Mouse (Mus musculus): ENCODE measurements around the gene Sufu.

Sufu gene

GRCm38 (mm10) chr19:46394712-46395108 is 2.0 kb upstream of the Sufu start:
- no peak for DNase-seq (ENCODE audit: extremely low spot score)

DNA sequence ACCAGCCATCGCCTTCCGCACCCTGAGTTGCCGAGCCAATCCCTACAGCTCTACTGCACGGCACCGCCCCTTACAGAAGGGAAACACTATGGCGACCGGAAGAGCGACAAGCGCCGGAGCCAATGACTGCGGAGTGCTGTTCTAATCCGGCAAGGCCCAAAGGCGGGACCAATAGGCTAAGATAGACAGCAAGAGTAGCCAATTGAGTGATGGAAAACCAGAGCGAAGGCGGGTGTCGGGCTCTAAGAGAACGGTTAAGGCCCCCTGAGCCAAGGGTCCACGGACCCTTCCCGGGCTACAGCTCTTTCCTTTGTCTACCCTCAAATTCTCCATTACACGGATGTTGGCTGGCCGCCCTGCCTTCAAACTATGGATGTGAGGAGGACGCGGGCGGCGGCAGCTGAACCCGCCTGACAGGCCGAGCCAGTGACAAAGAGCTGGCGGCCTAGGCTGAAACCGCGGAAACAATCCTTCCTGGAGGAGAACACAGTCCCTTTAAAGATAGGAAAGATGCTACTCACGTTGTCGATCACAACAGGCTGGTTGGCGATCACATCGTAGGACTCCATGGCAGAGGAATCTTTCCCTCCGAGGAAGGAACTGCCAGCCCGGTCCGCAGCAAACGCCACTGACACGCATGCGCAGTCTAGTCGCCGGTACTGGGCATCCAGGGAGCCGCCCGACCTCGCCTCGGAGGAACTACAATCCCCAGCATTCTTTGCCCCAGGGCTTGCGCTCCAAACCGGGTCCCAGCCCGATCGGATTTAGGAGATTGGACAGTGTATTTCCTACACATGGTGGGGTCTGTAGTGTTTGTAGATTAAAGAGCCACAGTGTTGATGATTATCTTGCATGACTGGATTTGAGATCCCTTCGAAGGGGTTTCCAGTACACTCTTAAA is 1.3 kb upstream of the Sufu start, which contains the start of gene Actr1a:
Gene Actr1a, minus strand, starts transcription at position 640 of the 901 bp plus-strand sequence.
- peak; percentile 96 for DNase-seq (ENCODE audit: extremely low spot score)

DNA sequence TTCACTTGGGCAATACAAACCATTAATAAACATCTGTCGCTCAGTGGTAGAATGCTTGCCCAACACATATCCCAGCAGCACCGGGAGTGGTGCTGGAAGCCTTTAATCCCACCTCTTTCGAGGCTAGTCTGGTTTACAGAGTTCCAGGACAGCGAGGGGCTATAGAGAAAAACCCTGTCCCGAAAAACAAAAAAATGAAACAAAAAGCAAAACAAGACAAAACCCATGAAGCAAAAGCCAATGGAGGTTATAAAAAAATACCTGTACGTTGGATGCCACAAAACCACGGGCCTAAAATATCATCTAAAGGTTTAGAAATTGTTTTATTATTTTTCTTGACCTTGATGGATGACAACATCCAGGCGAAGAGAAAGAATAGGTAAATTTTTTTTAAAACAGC is 587 bp upstream of the Sufu start:
- DNase-seq (ENCODE audit: extremely low spot score), result no peak

DNA sequence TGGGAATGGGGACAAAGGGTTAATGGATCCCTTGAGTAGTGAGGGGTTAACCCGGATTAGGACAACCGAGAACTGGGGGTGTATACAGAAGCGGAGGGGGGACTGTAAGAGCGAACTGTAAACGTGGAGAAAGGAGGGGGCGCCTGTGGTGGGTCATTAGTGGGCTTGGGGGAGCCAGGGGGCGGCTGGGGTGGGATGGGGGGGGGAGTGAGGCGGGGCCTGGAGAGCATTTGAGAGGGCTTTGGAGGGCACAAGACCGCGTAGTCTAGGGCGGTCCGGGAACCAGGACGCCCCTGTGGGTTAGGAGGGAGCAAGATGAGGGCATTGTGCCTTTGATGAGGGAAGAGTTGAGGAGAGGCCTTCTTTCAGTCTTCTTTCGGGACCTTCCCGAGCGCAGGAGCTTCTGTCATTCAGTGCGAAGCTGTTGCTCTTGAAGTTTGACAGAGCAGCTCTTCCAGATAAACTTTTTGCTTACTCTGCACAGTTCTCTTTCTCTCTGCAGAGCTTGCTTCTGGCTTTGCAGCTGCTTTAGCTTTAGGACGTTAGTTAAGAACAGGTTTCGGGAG is 823 bp downstream of the Sufu start:
- no peak for DNase-seq (ENCODE audit: extremely low spot score)

DNA sequence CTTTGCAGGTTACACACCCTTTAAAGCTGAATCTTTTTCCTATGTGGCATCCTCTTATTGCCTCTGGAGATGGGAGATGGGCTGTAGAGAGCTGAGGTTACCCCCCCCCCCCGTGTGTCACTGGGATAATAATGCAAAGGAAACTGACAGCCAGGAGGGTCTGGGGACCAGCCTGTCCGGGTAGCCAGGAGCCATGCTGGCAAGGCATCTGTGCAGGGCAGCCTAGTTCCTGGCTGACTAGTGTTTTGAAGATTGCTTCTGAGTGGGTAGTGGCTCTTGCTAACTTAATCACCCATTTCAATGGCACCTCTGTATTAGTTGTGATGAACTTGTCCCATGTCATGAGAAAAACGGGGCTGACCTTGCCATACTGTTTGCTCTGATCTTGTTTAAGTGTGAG is 1.7 kb downstream of the Sufu start:
- DNase-seq (ENCODE audit: extremely low spot score), result no peak

DNA sequence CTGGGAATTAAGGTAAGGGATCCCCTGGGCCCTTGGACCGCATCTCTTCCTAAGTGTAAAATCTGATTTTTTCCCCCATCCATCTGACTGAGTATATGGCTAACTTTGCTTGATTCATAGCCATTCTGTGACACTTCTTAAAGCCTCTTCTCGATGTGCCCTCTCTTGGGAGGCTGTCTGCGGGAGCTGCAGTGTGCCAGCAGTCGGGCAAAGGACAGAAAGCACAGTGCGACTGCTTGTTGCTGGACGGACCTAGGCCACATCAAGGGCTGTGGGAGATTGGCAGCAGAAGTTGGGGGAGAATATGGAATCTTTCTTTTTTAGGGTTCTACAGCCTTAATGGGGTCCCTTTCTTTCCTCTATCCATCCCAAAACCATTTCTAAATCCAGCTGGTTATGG is 2.7 kb downstream of the Sufu start:
- DNase-seq (ENCODE audit: extremely low spot score), result no peak

DNA sequence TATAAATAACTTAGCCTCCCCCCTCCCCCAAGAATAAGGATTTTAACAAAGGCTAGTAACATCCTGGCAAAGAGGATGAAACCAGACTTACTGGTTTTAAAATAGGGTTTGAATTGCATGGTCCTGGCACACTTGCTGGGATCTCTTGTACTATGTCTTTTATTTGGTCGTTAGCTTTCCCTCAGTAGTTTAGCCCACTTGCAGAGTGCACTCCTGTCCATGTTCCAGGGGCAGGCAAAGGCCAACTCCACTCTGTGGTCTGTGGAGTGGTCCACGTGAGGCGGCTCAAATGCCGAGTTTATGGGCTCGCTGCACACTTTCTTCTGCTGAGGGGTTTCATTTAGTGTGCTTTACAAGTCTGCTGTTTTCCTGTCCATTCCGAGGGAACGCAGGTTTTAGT is 3.2 kb downstream of the Sufu start:
- DNase-seq (ENCODE audit: extremely low spot score), result no peak

DNA sequence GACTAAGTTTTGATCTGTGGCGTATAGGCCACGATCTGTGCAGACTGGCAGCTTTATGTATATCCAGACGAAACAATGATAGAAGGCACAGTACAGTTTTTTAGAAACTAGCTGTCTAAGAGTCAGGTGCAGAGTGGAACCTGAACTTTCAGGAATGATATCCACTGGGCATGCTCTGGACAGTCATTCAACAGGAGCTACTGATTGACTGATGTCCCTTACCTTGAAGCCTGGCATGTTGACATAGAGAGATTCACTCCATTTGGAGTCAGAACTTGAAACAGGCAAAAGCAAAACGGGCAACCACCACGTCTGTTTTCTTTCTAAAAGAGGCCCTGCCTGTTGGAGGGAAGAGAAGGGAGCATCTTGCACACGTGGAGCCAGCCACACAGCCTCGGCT is 3.9 kb downstream of the Sufu start:
- DNase-seq (ENCODE audit: extremely low spot score), result no peak

DNA sequence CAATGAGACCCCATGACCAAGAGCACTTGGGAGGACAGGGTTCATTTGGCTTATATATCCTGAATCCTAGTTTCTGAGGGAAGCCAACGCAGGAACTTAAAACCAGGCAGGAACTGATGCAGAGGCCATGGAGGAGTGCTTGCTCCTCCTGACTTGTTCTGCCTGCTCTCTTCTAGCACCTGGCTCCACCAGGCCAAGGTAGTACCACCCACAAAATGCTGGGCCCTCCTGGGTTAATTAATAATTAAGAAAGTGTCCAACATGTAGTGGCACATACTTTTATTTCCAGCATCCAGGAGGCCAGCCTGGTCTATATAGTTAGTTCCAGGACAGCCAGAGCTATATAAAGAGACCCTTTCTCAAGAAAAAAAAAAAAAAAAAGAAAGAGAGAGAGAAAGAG is 7.3 kb downstream of the Sufu start:
- DNase-seq (ENCODE audit: extremely low spot score), result no peak

DNA sequence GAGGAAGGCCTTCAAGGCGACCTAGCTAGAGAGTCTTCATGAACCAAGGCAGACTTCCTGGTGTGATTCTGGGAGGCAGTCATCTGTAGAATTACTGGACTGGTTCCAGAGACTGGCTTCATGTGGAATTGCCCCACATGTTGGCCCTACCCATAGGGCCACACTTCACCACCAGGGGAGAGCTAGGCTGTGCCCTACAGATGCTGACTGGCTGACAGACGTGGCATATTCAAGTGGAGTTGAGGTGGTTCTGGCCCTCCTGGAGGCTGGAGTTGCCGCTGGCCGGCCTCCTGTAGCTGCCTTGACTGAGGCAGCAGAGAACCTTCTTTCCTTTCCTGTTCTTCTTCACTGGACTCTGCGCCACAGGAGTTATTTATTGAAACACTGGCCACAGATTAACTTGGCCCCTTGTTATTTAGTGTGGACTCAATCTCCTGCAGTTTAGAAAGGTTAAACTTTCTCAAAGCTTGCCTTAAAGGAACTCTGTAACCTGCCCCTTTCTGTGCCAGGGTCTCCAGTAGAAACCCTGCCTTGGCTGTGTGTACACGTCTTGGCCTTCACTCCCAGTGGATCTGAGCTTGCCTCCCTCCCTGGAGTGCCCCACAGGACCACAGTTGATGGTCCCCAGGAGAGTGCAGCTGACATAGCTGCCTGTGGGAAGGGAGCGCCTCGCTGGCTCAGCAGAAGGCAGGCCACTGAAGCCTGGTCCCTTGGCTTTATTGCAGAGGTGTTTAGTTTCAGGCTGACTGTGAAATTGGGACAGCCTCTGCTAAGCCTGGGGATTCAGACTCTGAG is 10.1 kb downstream of the Sufu start:
- DNase-seq (ENCODE audit: extremely low spot score), result no peak

DNA sequence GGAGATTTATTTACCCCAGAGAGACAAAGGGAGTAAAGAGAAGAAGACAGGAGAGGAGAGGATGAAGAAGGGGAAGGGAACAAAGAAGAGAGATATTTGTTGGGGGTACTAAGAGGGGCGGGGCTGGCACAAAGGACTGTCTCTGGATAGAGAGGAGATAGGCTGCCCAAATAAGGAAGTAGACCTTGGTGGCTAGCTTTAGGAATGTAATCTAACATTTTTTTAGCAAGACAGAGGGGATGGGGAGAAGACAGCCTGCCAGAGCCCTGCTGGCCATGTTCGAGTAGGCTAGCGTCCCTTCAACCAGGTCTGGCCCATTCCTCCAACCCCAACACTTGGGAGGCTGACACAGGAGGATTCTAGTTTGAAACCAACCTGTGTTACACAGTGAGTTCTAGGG is 12.8 kb downstream of the Sufu start:
- DNase-seq (ENCODE audit: extremely low spot score), result no peak

DNA sequence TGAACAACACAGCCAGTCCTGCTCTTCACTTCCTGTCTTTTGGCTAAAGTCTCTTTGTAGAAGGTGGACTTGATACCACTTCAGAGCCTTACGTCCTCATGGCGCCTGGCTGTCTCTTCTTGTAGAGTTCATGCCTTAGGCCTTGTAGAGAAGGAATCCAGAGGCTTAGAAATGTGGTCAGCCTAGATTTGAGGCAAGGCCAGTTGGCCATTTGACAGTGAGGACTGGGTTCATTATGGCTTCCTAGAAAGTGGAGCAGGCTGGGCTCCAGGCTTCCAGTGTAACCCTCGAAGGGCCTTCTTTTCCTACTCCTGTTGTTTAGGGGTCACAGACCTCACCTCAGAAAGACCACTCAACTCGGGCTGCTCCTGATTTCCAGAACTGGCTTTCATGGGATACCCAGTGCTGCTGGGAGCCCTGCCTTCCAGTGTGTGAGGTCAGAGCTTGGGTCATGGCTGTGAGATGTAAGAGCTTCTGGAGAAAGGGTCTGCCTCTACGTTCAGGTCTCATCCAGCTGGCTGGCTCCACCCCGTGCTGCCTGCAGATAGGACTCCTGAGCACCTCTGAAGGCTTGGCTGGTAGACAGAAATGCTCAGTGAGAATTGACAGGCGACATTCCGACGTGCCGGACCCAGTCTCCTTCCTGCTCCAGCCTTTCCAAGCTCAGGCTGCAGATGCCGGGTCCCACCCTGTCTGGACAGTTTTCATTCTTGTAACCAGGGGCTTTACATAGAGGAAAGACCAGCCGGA is 15.5 kb downstream of the Sufu start:
- DNase-seq (ENCODE audit: extremely low spot score), result no peak

DNA sequence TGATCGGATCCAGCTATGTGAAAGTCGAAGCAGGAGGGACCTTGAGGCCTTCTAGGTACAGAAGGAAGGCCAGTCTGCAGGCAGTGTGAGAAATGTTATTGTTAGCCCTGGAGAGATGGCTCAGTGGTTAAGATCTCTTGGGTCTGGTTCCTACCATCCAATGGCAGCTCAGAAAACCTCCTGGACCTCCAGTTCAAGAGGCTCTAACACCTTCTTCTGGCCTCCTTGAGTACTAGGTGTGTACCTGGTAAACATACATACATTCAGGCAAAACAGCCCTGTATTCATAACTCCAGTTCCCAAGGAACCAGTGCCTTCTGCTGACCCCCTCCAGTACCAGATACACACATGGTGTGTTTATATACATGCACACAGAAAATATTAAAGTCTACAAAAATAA is 17.3 kb downstream of the Sufu start:
- no peak for DNase-seq (ENCODE audit: extremely low spot score)

GRCm38 (mm10) chr19:46414486-46414885 is 17.8 kb downstream of the Sufu start:
- DNase-seq (ENCODE audit: extremely low spot score), result no peak

- DNase-seq (ENCODE audit: extremely low spot score), result no peak
Observed at GRCm38 (mm10) chr19:46416276-46416675, 19.6 kb downstream of the Sufu start.

DNA sequence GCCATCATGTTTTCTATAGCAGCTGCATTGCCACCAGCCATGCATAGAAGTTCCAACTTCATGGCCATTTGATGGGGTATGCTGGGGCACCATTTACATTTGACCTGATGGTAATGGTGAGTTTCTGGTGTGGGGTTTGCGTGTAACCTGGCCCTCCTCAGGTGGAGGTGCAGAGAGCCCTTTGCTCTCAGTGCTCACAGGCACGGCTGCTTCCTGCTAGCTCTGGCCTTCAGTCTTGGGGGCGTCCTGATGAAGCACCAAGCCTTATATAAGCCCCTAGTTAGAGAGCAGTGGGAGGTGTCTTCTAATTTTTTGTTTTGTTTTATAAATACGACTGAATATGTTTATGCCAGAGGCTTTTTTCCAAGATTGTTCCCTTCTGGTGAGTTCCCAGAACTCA is 21.4 kb downstream of the Sufu start:
- no peak for DNase-seq (ENCODE audit: extremely low spot score)

DNA sequence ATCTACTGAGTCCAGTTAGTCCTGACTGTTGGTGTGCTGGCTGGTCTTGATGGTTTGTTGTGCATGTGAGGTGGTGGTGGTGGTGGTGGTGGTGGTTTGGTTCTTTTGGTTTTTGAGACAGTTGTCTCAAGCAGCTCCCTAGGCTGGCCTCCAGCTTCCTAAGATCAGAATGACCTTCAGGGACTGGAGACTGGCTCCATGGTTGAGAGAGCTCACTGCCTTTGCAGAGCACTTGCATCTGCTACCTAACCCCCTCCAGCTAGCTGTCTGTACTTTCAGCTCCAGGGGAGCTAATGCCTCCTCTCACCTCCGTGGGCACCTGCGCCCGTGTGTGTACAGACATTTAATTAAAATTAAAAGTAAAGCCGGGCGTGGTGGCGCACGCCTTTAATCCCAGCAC is 23.7 kb downstream of the Sufu start:
- no peak for DNase-seq (ENCODE audit: extremely low spot score)

DNA sequence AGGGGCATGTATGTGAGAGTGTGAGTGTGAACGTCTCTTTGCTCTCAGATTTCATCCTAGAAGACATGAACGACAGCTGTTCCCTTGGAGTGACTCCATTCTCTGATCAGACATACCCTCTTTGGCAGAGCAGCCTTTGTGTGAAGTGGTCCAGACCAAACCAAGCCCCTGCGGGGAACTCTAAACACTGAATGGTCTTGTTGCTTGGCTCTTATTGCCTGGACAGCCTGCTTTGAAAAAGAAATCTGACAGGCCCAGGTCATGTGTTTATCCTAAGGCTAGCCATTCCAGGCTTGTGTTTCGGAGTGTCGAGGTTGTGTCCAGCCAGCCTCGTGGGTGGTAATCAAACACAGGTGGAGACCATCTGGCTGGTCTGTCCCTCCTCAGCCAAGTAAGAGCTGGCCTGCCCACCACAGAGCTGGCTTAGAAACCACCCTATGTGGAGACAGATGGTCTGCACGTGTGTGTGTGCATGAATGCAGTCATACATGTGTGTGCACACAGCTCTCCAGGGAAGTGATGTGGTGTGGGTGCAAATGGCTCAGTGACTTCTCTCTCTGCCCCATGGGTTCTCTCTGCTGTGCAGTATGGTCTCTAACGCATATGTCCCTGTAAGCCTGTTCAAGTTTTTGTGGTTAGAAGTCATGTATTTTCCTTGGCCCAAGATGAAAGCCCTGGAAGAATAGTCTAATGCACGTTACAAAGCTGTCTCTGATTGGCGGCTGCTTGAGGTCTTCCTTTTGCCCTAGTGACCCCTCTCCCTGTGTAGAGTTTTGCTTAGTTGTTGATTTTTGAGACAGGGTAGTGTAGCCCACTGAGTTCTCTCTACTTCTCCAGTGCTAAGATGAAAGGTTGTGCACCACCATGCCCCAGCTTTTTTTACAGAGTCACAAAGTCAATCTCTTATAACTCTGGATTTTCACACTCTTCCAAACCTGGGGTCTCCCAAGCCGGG is 26.0 kb downstream of the Sufu start:
- DNase-seq (ENCODE audit: extremely low spot score), result peak; percentile 63

DNA sequence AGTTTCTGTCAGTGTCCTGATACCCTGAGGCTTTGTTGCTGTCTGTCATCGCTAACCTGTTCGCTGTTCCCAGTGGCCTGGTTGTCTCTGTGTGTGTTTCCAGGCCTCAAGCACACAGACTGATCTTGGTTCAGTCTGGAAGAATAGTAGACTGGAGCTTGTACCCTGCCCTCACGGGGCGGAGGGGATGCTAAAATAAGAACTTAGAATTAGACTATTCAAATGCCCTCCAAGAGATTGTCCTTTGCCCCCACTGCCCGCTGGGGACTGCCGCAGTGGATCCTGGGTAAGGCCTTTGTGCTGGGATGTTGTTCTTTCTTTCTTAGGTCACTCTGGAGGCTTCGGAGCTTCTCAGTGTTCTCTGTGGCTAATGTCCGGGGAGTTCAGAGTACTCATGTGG is 28.6 kb downstream of the Sufu start:
- no peak for DNase-seq (ENCODE audit: extremely low spot score)

DNA sequence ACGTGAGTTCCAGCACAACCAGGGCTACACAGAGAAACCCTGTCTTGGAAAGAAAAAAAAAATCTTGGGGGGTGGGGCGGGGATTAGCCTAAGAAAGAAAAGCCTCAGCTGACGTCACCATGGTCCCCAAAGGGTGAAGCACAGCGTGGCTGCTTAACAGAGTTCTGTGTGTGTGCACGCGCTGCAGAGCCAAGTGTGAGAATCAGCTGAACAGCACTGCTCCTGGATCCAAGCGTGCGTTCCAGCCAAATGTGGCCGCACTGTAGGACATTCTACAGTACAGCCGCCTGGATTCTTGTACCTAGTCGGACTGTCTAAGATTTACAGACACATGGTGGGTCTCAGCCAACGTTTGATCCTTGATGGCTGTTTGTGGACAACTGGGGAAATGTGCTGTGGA is 29.8 kb downstream of the Sufu start:
- no peak for DNase-seq (ENCODE audit: extremely low spot score)

GRCm38 (mm10) chr19:46429250-46429649 is 32.6 kb downstream of the Sufu start:
- DNase-seq (ENCODE audit: extremely low spot score), result no peak

Data from embryo, embryonic 9.5 days (tissue).